Mouse (Mus musculus) bone marrow macrophage, adult 2 months (primary cell): ENCODE results near the gene Hist1h4i.

Source experiments
- CTCF ChIP-seq: IDR thresholded peaks from 2 replicates; pipeline ENCODE4 v1.5.1; 2012; ENCODE audit warnings: low read depth, mild to moderate bottlenecking, low read length, moderate library complexity
- POLR2A ChIP-seq: IDR thresholded peaks from 2 replicates; pipeline ENCODE4 v1.6.1; 2012; ENCODE audit warnings: mild to moderate bottlenecking, low read depth, low read length, borderline replicate concordance

- TF ChIP-seq CTCF: no peak
- TF ChIP-seq POLR2A: no peak
Measured at GRCm38 (mm10) chr13:21999147-21999546, 42.0 kb downstream of the Hist1h4i start.
